Mouse (Mus musculus): Measurements from ENCODE around the gene Mapkap1.

The Mapkap1 gene

GRCm38 (mm10) chr2:34570378-34570777 lies 163.8 kb downstream of the Mapkap1 start:
- no peak for DNase-seq (ENCODE audit: extremely low read depth, insufficient read length, low spot score)

DNA sequence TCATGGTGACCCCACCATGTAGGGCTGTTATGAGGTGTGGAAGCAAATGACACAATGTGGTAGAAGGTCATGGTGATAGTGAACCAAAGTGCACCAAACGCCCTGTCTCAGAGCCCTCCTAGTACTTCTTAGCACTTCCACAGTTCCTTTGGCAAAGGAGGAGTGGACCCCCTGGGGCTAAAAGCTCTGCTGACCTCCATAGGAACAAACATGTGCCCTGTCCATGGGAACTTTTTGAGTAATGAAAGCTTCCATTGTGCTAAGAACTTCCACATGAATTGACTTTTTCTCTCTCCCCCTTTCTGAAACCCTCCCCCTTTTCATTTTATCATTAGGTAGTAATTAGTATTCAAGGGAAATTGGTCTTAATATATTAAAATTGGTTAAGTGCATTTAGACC lies 164.5 kb downstream of the Mapkap1 start:
- no peak for DNase-seq (ENCODE audit: extremely low read depth, insufficient read length, low spot score)

DNA sequence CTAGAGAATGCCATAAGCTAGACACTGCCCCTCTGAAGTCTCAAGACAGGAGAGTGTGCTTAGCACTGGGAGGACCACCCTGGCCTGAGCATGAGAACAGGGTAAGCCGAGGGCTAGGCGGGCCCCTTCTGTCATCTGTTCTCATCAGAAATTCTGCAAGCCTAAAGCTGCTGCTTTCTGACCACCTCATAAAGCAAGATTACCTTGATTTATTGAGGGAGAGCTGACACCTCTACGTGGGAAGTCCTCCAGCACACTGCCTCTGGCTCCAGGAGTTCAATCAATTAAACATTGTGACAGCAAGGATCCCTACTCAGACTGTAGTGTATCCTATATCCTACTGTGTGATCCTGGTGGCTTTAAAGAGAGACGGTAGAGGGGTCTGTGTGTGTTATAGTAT lies 166.5 kb downstream of the Mapkap1 start:
- no peak for DNase-seq (ENCODE audit: extremely low read depth, insufficient read length, low spot score)

DNA sequence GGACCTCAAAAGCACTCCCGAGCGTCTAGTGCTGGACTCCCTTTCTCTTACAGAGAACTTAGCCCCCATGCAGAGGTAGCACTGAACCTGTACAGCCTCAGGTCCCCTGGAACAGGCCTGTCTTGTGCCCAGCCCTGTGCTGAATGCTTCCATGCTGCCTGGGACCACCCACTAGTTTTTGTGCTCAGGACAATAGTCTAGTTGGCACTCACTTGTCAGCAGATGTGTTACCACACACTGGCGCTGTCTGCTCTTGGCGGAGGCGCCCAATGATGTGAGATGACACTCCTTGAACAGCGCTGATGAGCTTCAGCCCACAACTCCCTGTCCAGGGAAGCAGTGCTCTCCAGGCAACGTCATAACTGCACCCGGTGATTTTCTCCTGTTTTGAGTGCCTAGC lies 182.0 kb downstream of the Mapkap1 start:
- no peak for DNase-seq (ENCODE audit: extremely low read depth, insufficient read length, low spot score)

GRCm38 (mm10) chr2:34591721-34592360 lies 185.3 kb downstream of the Mapkap1 start:
- DNase-seq (ENCODE audit: extremely low read depth, insufficient read length, low spot score) = no peak

DNA sequence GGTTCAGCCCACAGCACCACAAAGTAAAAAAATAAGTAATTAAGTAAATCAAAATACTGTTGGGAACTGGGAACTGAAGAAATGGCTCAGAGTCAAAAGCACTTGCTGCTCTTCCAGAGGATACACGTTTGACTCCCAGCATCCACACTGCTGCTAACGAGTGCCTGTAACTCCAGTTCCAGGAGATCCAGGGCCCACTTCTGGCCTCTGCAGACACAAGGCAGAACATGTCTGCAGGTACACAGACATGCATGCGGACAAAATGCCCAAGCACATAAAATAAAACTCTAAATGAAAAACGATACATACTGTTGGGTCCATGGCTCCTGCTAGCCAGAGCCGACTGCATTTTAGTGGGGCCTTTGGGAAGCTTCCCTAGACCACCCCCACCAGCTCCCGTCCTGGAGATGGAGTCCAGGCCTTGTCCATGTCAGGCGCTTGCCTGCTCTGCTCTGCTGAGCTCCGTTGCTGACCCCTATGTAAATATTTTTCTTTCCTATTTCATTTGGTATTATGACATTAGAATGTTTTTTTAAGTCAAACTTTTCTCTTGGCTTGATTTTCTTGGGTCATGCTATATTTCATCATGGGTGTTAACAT lies 185.9 kb downstream of the Mapkap1 start:
- DNase-seq (ENCODE audit: extremely low read depth, insufficient read length, low spot score) = no peak

- no peak for DNase-seq (ENCODE audit: extremely low read depth, insufficient read length, low spot score)
These were observed 187.4 kb downstream of the Mapkap1 start for GRCm38 (mm10) chr2:34594001-34594400.

DNA sequence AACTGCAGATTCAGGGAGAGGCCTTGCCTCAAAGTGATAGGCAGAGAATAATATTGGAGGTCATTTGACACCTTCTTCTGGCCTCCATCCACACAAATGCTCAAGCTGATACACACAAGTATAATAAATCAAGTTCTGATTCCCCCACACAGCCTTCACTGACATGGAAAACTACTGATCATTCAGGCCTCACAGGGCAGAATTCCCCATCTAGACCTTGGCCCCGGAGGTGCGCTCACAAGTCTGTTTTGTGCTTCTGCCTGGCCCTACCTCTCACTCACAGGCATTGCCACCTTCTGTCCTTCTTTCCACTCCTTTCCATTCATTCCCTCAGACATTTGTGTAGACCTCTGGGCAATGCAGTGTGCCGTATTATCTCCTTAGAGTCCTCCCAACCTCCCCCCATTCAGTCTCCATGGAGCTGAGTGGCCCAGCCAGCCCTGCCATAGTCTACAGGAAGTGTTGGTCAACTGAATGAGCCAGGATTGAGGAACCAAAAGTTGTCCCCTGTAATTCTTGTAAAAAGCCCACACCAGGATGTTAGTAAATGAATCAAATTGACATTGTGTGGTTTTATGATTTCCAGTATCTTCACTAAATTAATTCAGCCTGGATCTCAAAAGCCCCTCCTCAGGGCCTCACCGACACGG lies 193.2 kb downstream of the Mapkap1 start:
- no peak for DNase-seq (ENCODE audit: extremely low read depth, insufficient read length, low spot score)

GRCm38 (mm10) chr2:34600734-34601133 lies 194.2 kb downstream of the Mapkap1 start:
- DNase-seq (ENCODE audit: extremely low read depth, insufficient read length, low spot score) = no peak

- DNase-seq (ENCODE audit: extremely low read depth, insufficient read length, low spot score) = no peak
These were observed 195.6 kb downstream of the Mapkap1 start for GRCm38 (mm10) chr2:34602111-34602541.

GRCm38 (mm10) chr2:34602896-34603295 lies 196.3 kb downstream of the Mapkap1 start:
- DNase-seq (ENCODE audit: extremely low read depth, insufficient read length, low spot score) = no peak

DNA sequence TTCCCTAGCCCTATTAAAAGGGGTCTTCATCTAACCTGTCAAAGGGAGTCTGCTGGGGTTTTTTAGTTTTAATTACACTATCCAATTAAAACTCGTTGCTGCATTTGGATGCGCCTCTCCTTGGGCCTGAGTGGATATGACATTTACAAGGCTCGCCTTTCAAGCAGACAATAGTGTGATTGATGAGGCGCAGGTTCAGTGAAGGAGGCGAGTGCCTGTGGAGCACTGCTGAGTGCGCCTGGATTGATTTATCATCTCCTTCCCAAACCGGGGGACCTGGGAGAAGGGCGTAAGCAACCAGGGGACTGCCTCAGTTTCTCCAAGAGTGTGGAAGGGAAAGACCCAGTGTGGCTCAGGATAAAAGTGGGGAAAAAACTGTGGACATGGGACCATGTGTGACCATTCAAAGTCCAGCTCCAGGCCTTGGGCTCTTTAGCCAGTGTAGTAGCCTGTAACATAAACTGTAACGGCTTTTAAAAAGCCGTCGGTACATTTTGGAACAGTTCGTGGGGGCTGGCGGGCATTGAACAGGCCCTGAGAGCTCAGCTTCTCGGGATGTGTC lies 197.2 kb downstream of the Mapkap1 start:
- DNase-seq (ENCODE audit: extremely low read depth, insufficient read length, low spot score) = no peak

GRCm38 (mm10) chr2:34605040-34605439 lies 198.5 kb downstream of the Mapkap1 start:
- no peak for DNase-seq (ENCODE audit: extremely low read depth, insufficient read length, low spot score)

GRCm38 (mm10) chr2:34608917-34609316 lies 202.3 kb downstream of the Mapkap1 start:
- DNase-seq (ENCODE audit: extremely low read depth, insufficient read length, low spot score) = no peak

DNA sequence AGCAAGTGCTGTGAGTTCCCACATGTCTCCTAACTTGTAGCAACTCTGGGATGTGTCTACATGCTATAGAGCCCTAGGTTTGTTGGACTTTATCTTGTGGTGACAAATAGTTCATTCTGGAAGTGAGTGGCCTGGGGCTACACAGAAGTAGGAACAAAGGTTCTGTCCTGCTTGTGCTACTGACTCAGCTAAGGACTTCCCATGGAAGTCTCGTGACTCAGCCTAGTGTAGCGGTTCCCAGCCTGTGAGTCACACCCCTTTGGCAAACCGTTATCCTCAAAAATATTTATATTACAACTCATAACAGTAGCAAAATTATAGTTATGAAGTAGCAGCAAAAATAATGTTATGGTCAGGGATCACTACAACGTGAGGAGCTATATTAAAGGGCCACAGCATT lies 202.9 kb downstream of the Mapkap1 start:
- DNase-seq (ENCODE audit: extremely low read depth, insufficient read length, low spot score) = peak; percentile 48

GRCm38 (mm10) chr2:34620778-34621415 lies 214.3 kb downstream of the Mapkap1 start:
- DNase-seq (ENCODE audit: extremely low read depth, insufficient read length, low spot score) = peak; percentile 32

DNA sequence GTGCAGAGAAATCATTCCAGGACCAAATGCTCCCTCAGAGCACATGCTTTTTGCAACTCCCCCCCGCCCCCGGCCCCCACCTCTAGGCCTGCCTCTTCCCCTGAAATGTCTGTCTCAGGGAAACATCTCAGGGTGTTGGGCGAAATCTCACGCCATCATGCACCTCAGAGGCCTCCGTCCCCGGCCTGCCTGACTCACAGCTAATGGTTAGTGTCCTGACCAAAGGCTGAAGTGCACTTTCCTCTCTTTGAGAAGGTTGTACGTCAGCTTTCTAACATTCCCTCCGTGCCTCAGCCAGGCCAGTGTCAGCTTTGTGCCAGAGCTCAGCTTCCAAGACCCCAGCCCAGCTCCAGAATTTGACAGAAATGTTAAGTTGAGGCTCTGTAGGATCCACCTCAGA lies 214.9 kb downstream of the Mapkap1 start:
- no peak for DNase-seq (ENCODE audit: extremely low read depth, insufficient read length, low spot score)

DNA sequence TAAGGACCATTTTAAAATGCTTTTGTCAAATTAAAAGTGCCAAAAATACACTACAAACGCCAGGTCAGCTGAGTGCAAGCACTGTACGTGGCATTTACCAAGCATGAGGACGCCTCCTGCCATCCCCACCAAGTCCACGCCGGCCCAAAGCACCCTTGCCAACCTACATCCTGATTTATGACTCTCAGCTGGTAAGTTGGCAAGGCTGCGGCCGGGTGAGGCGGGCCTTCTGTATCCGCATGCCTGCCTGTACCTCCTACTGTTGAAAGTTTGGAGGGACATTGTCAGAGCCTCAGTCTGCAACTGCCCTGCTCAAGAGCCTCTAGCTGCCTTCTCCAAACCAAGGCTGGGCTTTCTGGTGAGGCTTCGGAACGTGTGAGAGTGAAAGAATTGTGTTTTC lies 215.9 kb downstream of the Mapkap1 start:
- no peak for DNase-seq (ENCODE audit: extremely low read depth, insufficient read length, low spot score)

DNA sequence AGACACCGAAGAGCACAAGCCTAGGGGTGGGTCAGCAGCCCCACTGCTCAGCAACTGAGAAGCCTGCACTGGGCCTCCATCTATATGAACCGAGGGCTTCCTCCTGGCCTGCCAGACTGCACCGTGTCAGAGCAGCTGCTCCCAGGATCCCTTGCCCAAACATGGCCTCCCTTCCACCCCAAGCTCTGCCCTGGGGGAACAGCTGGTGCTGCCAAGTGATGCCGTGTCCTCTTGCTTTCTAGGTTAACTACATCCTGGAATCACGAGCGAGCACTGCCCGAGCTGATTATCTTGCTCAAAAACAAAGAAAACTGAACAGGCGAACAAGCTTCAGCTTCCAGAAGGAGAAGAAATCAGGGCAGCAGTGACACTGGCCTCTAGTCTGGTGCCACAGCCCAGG lies 216.6 kb downstream of the Mapkap1 start:
- DNase-seq (ENCODE audit: extremely low read depth, insufficient read length, low spot score) = no peak

- no peak for DNase-seq (ENCODE audit: extremely low read depth, insufficient read length, low spot score)
These were observed 217.5 kb downstream of the Mapkap1 start for GRCm38 (mm10) chr2:34624076-34624475.
